Mouse (Mus musculus) left cerebral cortex, postnatal 25 days (tissue): ENCODE data around the gene Zbtb20. TPM values are rescaled to one million over a fixed set of nuclear protein-coding genes. Genes with fewer than 3 reads are reported as not detected.

ENCODE experiments used
- DNase-seq, 2 experiments: peaks; one replicate each; pipeline ENCODE4 v3.0.0; 2022; ENCODE audit warnings: low spot score in 2 of 2, mixed read lengths in 1 of 2
- intact Hi-C: fragments of 180-260 bp; cut with DNase I; formaldehyde crosslinking; loops from one replicate; pipeline ENCODE4 v1.15.1; 2025
- total RNA-seq, 2 experiments: library from RNA; stranded (reverse); gene quantifications; 2 replicates each; pipeline ENCODE4 v1.2.3; 2021

Gene Zbtb20
- total RNA-seq, 2 experiments from 2014 or later: 43.0 to 58.8 TPM

DNA sequence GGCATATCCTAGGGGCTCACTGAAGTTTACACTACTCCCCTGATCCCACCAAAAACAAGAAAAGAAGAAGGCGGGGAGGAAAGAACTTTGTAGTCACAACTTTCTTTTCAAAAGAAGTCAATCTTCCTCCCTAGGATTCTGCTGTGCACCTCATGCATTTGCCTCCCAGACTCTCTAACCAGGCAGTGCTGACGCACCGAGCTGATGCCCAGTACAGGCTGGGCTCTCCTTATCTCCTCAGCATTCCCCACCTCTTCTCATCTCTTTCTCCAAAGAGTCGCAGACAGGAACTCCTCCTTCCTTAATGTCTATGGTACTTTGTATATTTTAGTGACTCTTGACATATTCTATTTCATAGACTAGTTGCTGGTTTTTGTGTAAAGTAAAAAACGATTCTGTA is 638.3 kb downstream of the Zbtb20 start:
- DNase-seq: no peak
- intact Hi-C loops: no loop called here

DNA sequence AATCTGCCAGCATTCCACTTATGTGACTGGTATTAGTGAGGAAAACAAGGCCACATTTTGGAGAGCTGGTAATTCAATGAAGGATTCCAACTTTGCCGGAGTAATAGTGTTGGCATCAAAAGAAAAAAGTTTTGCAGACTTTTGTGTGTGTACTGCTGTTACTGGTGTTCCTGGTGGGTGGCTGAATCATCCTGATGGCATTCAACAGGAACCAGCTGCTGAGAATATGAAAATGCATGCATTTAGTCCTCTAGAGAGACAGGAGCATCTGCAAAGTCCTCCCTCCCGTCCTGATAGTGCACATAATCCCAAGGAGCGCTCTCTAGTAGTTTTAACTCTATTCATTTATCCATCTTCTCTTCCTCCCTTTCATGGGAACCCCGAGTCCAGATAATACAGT is 639.9 kb downstream of the Zbtb20 start:
- intact Hi-C loops: no loop called here
- peak in 1 of 2 experiments; percentile 34 for DNase-seq

DNA sequence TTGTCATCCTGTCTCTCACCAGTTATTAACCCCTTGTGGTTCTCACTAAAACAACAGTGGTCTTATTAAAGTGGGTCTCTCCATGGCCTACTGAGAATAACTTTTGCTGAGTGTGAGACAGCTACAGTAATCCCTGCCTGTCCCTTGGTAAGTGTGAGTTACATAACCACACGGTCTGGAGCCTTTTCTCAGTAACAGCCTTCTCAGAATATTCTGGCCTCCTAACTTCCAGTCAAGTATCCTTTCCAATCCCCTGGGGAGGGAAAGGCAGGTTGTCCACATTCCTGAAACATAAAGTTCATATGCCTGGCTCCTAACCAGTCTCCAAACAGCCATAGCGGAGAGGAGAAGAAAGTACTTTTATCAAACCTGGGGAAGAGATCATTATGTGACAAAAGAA is 644.6 kb downstream of the Zbtb20 start:
- intact Hi-C loops: no loop called here
- DNase-seq: no peak

DNA sequence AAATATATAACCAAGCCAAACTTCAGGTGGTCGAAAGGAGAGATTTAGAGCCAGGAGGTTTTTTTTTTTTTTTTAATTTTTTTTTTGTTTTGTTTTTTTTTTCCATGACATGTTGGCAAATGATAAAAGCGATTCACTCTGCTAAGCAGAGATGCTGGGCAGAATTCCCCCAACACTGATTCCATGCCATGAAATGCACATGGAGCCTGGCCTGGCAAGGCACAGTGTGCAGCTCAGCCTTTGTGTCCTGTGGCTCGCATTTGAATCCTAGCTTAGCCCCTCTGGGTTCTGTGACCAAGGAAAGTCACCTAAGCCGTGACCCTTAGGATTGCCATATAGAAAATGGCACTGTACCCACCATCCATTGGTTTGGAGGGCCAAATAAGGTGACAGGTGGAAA is 646.8 kb downstream of the Zbtb20 start:
- intact Hi-C loops: no loop called here
- DNase-seq: no peak

DNA sequence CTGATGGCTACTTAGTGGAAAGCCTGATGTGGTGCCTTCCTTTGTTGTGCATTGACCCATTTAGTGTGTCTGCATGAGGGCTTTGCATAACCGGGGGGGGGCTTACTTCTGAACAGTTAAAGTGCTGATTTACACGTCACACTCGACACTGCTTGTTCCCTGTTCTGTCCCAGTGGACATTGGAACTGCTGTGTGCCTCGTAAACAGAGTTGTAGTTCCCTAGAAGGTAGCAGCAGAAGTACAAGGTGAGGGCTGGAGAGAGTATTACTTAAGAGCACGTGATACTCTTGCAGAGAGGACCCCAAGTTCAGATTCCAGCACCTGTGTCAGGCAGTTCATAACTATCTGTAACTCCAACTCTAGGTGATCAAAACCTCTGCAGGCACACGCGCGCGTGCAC is 648.5 kb downstream of the Zbtb20 start:
- DNase-seq: no peak
- intact Hi-C loops: no loop called here

DNA sequence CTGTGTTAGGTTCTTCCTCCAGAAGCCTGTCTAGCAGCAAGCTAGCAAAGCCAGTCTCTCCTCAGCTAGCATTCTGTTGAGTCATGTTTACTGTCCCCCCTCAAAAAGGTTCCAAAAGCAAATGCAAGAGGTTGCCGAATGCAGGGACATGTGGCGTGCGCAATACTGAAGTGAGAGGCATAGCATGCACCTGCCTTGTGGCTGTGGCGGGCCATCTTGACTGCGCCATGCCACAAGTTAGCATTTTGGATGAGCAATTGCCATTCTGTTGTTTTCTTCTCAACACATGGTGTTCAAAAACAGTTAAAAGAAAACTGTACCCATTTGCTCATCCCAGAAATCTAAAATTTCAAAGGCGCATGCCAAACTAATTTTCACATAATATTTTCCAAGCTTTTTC is 649.9 kb downstream of the Zbtb20 start:
- intact Hi-C loops: no loop called here
- no peak for DNase-seq

DNA sequence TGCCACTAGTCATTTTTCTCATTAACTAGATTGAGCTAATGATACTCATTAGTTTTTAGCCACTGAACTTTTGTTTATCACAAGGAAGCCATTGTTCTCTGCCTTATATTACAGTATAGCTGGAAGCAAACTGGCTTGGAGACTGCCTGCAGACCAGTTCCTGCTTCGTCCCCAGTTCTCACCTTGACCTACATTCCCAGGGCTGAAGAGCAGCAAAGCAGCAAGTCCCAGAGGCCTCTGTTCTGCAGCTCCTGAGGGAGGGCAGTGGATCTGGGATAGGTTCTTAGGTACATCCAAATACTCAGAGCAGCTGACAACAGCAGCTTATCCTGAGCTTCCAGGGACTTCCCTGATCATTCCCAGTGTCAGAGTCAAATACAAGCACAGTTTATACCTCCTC is 652.6 kb downstream of the Zbtb20 start:
- intact Hi-C loops: no loop called here
- DNase-seq: no peak

DNA sequence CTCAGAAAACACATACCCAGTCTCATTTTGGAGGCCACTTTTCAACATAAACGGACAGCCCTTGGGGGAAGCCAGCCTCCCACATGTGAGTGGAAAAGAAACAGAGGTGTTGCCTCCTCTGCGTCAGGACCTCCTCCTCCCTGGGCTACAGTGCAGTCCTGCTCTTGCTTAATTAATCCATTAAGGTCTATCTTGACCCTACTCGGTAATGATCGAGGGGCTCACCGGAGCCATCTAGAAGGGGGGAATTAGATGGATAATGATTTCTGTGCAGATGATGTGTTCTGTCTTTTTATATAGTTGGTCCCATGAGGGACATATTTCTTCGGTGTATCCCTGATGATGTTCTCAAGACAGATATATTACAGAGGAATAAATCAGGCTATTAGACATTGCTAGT is 655.6 kb downstream of the Zbtb20 start:
- DNase-seq: no peak
- intact Hi-C loops: no loop called here

DNA sequence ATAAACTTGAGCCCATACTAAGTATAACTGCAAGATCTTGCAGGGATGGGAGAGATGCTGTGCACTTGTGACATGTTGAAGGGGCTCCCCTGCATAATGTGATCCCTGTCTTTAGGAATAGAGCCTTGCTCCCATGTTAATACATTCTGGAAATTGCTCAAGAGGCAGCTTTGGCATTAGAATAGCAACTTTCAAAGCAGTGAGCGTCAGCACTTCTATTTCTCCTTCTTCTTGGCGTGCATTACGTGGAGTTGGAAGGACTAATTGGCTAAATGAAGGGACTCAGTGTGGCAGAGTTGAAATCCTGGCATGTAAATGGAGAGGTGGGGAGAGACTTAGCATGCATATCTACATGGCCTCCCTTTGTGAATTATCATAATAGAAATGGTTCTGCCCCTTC is 658.4 kb downstream of the Zbtb20 start:
- intact Hi-C loops: no loop called here
- peak in 1 of 2 experiments; percentile 37 for DNase-seq

DNA sequence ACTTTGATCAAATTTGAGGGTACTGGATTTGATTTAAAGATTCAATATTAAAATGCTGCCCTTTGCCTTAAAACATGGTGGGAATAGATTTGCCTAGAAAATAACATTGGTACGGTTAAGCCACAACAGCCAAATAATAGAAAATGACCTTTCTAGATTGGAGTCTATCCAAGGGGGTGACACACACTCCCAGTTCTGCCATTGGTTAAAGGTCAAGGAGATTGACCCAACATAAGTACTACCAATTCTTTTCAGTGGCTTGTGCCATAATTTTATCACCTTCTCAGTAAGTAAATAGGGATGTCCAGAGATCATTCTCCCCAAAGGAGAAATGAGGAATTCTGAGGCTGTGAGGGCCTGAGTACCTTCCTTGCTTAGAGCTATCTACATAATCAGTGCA is 660.2 kb downstream of the Zbtb20 start:
- intact Hi-C loops: no loop called here
- DNase-seq: no peak

DNA sequence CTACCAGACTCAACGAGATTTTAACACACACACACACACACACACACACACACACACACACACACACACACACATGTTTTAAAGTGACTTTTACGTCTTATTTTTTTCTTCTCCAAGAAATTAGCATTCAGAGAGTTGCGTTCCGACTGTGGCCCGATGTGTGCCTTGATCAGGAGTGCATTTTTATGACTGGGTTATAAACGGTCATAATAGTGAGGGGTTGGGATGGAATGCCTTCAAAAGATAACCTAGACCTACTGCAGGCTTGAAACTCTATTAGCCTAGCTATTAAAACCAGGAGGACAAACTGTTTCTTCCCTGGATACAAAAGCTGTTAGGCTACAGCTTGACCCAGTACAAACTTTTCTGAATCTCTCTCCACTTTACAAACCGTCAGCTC is 661.5 kb downstream of the Zbtb20 start:
- no peak for DNase-seq
- intact Hi-C loops: no loop called here

DNA sequence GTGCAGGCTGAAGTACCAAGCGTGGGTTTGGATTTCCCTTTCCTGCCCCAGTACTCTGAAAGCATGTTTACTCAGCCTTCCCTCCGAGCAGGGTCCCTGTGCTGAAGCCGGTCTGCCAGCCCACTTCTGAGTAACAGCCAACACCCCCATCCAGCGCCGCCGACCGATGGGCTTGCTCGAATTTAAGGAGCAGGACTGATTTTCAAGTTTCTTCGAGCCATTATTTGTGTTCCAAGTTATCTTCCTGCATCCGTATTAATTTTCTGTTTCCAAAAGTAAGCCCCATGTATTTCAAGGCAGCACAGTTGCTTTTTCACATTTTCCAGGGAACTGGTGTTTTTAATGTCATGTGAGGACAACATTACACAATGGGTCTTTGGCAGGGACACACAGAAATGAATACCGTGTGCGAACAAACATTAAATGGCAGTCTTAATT is 664.0 kb downstream of the Zbtb20 start:
- no peak for DNase-seq
- intact Hi-C loops: loop anchor here (2.0 to 10.0 kb wide), 3 partner anchors 35 to 263 kb away; no protein-coding TSS in a partner anchor

DNA sequence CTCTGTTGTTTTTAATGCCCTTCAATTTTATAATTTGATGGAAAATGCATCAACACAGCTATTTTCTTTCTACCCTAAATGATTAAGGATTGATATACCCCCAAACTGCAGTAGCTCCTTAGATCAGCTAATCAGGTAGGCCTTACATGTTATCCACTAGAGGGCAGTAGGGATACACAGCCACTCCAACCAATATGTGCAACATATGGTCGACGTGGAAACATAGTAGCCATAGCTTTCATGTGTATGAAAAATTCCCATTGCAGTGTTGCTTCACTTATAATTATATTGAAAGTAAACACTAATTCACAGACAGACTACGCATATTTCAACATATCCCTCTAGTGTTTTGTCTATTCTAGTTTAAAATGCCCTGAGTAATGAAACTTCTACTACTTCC is 664.4 kb downstream of the Zbtb20 start:
- intact Hi-C loops: loop anchor here (2.0 to 10.0 kb wide), 3 partner anchors 35 to 262 kb away; no protein-coding TSS in a partner anchor
- DNase-seq: peak in 1 of 2 experiments; percentile 35

DNA sequence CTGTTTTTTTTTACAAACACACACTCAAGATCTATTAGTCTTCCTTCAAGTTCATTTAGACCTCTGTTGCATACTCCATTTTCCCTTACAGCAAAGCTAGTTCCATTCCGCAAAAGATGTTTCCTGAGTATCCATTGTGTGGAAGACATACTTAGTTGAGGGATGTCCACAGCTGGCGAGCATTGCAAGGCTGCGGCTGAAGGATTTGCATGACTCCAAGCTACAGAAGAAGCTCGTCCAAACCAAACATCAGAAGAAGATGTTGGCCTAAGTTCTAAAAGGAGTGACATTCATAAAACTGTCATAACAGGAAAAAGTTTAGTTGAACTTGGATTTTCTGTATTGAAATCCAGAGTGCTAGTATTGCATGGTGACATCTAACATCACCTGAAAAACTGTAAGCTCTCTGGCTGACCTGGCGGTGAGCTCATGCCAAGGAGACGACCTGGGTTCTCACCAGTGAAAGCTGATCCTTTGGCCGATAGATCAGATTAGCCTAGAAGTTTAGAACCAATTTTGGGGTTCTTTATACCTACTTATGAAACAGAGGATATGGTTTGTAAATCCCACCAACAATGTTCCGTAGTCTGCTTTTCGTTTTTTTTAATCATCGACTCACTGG is 665.0 kb downstream of the Zbtb20 start:
- DNase-seq: no peak
- intact Hi-C loops: loop anchor here (2.0 to 10.0 kb wide), 3 partner anchors 34 to 262 kb away; no protein-coding TSS in a partner anchor

DNA sequence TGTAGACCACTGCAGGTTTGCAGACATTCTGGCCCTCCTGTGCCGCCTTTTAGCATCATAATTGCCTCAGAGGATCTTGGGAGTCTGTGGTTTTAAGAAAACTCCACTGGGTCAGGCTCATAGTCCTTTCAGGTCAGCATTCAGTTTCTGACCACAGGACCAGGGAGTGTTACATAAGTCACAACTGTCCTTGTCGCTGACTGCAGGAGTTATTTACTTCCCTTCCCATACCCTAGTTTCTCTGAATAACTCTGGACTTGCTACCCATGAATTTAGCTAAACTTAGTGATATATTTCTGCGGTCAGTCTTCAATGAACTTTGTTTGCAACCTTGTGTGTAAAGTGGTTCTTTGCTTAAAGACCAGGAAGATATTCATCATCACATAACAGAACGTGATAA is 669.6 kb downstream of the Zbtb20 start:
- intact Hi-C loops: loop anchor here (10.0 kb wide), 1 partner anchor 150 kb away; no protein-coding TSS in a partner anchor
- no peak for DNase-seq

DNA sequence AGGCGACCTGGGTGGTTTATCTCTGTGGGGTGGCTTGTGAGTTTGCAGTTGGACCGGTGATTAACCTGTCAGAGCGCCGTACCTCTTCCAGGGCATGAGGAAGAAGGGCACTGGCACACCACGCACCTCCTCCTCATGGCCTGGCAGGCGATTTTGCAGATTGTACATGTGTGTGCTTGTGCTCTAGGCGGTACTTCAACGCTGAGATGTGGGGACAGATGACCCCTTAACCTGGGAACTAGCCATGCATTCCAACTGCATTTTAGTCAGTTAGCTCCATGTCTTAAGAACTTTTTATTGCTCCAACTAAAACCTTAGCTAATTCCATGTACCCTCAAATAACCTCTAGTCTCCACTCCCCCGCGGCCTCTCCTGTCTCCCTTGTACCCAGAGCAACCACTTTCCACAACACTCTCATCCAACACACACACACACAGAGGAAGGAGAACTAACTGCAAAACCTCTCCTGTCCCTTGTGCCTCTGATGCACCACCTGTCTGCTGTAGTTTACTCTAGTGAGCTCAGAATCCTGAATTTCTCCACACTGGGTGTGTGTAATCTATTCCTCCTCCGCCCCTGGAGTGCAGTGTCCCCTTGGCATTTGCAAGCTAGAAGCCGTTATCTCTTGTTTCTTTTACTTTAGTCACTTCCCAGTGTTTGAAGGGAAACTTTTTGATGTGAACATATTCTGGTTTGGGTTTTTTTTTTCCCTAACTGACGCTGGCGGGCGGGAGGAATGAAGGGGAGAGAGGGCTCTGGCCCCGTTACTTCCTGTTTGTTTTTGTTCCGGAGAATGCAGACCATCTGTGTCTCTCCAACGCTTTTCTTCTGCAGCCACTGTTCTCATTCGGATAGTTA is 671.9 kb downstream of the Zbtb20 start:
- peak in 1 of 2 experiments; percentile 35 for DNase-seq
- intact Hi-C loops: loop anchor here (10.0 kb wide), 1 partner anchor 147 kb away; no protein-coding TSS in a partner anchor

DNA sequence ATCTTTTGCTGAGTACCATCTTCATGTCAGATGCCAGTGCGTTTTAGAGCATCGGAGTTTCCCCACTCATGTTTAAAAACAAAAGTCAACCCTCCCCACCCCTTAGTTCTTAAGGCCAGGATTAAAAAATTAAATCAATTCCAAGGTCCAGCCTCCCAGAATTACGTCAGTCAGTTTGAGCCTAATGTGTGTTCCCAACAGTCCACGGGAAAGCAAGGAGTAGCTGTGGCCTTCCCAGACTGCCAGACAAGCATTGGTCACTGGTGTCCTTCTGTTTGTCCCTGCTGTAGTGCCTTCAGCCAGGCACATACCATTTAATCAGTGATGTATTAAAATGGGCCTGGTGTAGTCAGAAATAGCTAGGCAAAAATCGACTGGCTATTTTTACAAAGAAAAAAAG is 673.1 kb downstream of the Zbtb20 start:
- intact Hi-C loops: loop anchor here (10.0 kb wide), 1 partner anchor 146 kb away; no protein-coding TSS in a partner anchor
- no peak for DNase-seq

DNA sequence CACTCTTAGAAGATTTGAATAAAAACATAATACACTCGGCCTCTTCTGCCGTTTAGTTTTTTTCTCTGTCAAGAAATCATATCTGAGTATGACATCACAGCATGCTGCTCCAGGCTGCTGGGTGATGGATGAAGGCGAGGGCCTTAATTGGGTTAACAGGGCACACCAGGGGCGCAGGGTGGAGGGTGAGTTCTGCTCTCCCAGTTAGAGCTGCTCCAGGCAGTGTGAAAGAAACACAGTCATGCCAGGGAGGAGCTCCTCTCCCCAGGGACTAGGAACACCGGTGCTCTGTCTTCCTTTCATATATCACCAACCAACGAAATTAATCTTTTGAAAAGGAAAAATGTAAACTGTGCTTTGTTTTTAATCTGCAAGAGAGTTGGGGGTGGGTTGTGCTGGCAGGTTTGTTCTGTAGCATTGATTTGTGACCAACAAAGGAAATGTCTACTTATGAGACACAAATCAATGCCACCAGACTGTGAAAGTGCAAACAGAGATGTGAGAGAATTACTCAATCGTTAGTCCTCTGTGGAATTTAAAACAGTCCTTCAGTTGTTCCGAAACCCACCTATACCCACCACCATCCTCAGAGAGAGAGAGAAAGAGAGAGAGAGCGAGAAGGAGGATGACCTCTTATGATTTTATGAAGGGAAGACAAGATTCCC is 673.9 kb downstream of the Zbtb20 start:
- intact Hi-C loops: loop anchor here (10.0 kb wide), 1 partner anchor 145 kb away; no protein-coding TSS in a partner anchor
- DNase-seq: no peak

DNA sequence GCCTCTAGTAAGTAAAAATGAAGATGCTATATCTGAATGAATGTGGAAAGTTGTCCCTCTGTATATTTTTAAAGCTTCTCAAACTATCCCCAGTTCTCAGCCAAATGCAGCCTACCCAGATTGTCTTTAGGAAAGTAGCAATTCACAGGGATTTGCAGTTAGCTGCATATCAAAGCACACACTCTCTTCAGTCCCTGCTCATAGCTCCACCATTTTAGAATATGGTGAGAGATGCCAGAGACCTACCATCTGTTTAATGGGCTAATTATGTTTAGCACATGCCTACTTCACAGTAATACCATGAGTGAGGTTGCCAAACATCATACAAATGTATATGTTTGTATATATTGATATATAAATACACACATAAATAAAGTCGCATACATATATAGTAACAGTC is 676.8 kb downstream of the Zbtb20 start:
- intact Hi-C loops: no loop called here

DNA sequence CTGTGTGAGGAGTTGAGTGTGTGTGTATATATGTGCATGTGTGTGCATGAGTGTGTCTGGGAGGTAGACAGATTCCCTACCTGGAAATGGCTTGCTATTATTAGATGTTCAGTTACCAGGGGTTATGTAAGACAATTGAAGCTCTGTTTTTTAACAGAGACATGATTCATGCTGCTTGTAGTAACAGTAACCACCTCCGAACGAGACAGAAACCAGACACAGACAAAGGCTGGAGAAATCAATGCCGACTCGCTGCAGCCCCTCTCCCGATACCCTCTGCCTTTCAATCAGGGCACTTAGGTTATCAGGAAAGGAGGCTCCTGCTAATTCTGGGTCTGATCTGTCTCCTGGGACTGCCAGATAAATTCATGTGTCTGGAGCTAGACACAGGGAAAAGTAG is 681.7 kb downstream of the Zbtb20 start:
- no peak for DNase-seq
- intact Hi-C loops: no loop called here

More for the DNA sequence above, 676.8 kb downstream of the Zbtb20 start:
- DNase-seq: peak in 1 of 2 experiments; percentile 43
